9 mouse cellular contexts compared by ENCODE assay signal in the genomic region with DNA sequence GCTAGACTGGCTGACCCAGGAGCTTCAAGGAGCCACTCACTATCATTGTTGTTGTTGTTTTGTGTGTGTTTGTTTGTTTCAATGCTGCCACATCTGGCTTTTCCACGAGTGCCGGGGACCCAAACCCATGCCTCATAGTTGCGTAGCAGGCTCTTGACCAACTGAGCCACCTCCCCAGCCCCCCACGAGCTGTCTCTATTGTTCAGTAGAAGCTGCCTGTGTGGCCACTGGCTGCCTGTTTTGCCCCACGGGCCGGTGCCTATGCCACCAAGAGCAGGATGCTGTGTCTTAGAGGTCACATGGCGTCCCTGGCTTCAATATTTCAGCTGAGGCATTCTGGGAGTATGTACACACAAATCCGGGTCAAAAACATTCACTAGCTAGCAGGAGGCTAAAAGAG.
DNase-seq lines count a peak whose midpoint lies in the region; ATAC-seq and TF ChIP-seq lines count a peak whose summit lies in the region.
"Had no signal": no experiment of that assay in that cellular context is flagged by ENCODE, and none has a peak within 500 bp of the region (broad histone marks: within the 10 kb centered on the region; RNA-seq: fewer than 3 reads in every experiment).

No protein-coding gene starts in this region.

- peak overlapping the region; percentile 34; the same call in 1 of the 2 replicates for H3K27ac ChIP-seq in liver, embryonic 11.5 days (ENCODE audit: low read depth, low read length)
- H3K27ac ChIP-seq in liver, embryonic 12.5 days = no peak overlapping the region
- peak overlapping the region; percentile 94 for H3K27ac ChIP-seq in heart, embryonic 16.5 days (ENCODE audit: low read length)
- H3K27ac ChIP-seq in liver, postnatal 0 days (ENCODE audit: low read depth) = 0 out of 2 replicates have a peak overlapping the region, but pooled peaks have one; percentile 2

- H3K4me2 ChIP-seq in liver, embryonic 11.5 days = no peak overlapping the region
- H3K4me2 ChIP-seq in liver, embryonic 12.5 days = no peak overlapping the region
- H3K4me2 ChIP-seq in heart, embryonic 16.5 days (ENCODE audit: low read depth, low read length) = peak overlapping the region; percentile 40; the same call in 1 of the 2 replicates
- no peak overlapping the region; the same call in 1 of the 2 replicates for H3K4me2 ChIP-seq in liver, postnatal 0 days (ENCODE audit: low read depth, low read length)

- 62% methylated on average over 8 of the region's 8 CpGs for whole genome bisulfite sequencing in liver, embryonic 11.5 days
- 55% methylated on average over 8 of the region's 8 CpGs for WGBS in liver, embryonic 12.5 days (ENCODE audit: insufficient replicate concordance)
- 43% methylated on average over 8 of the region's 8 CpGs for WGBS in heart, embryonic 16.5 days
- WGBS in liver, postnatal 0 days (ENCODE audit: insufficient replicate concordance) = 64% methylated on average over 8 of the region's 8 CpGs

- no peak overlapping the region for H3K9ac ChIP-seq in liver, embryonic 11.5 days (ENCODE audit: low read depth, low read length)
- H3K9ac ChIP-seq in liver, embryonic 12.5 days = no peak overlapping the region
- peak overlapping the region; percentile 68 for H3K9ac ChIP-seq in heart, embryonic 16.5 days (ENCODE audit: low read length)
- no peak overlapping the region for H3K9ac ChIP-seq in liver, postnatal 0 days (replicated peaks)

- H3K27me3 ChIP-seq in liver, embryonic 11.5 days (replicated peaks; ENCODE audit: control insufficient read depth, insufficient read depth, low read length) = no peaks in the 10 kb centered on the region
- H3K27me3 ChIP-seq in liver, embryonic 12.5 days (replicated peaks) = peaks cover 4% of the 10 kb centered on the region; the same call in 1 of the 2 replicates
- H3K27me3 ChIP-seq in heart, embryonic 16.5 days (ENCODE audit: control insufficient read depth, insufficient read depth, low read length) = no peaks in the 10 kb centered on the region
- H3K27me3 ChIP-seq in liver, postnatal 0 days (ENCODE audit: insufficient read depth, low read length) = no peaks in the 10 kb centered on the region
- H3K27me3 ChIP-seq: Patski had no signal

- H3K4me1 ChIP-seq in liver, embryonic 11.5 days (replicated peaks; ENCODE audit: control insufficient read depth, insufficient read depth, low read length) = no peaks in the 10 kb centered on the region
- peaks cover 16% of the 10 kb centered on the region for H3K4me1 ChIP-seq in liver, embryonic 12.5 days
- H3K4me1 ChIP-seq in heart, embryonic 16.5 days (ENCODE audit: control insufficient read depth, insufficient read depth, low read length) = peaks cover 41% of the 10 kb centered on the region
- peaks cover 13% of the 10 kb centered on the region for H3K4me1 ChIP-seq in liver, postnatal 0 days (ENCODE audit: insufficient read depth)

- TF ChIP-seq EP300 in liver, postnatal 0 days (IDR thresholded peaks at IDR 0.05; ENCODE audit: low read depth) = no peak

- no peak for TF ChIP-seq CTCF in liver, postnatal 0 days (IDR thresholded peaks at IDR 0.05; ENCODE audit: low read depth)

- ATAC-seq in liver, embryonic 11.5 days (replicated peaks; ENCODE audit: low FRiP score) = no peak
- ATAC-seq in liver, embryonic 12.5 days = no peak
- no peak for ATAC-seq in heart, embryonic 16.5 days (replicated peaks; ENCODE audit: extremely low read depth, insufficient read depth, low FRiP score)
- no peak for ATAC-seq in liver, postnatal 0 days
- ATAC-seq: Patski had no signal

- no peak overlapping the region for H3K4me3 ChIP-seq in liver, embryonic 11.5 days (ENCODE audit: low read depth, low read length)
- H3K4me3 ChIP-seq in liver, embryonic 12.5 days = no peak overlapping the region
- no peak overlapping the region for H3K4me3 ChIP-seq in heart, embryonic 16.5 days (ENCODE audit: low read length)
- H3K4me3 ChIP-seq in liver, postnatal 0 days (ENCODE audit: low read depth, low read length) = no peak overlapping the region

- DNase-seq in liver, embryonic 11.5 days (ENCODE audit: low spot score) = no peak
- DNase-seq in liver, postnatal 0 days = no peak
- peak; percentile 34 for DNase-seq in retina, embryonic 14.5 days (ENCODE audit: low spot score)
- DNase-seq in ovary, postnatal 10 days (ENCODE audit: low spot score) = no peak
- no peak for DNase-seq in layer of hippocampus, adult 8-10 months (ENCODE audit: low spot score in 2 of 2)
- DNase-seq in urinary bladder, postnatal 25 days (ENCODE audit: low spot score) = no peak

- H3K36me3 ChIP-seq in liver, embryonic 11.5 days (ENCODE audit: control insufficient read depth, insufficient read depth, low read length) = no peaks in the 10 kb centered on the region
- no peaks in the 10 kb centered on the region for H3K36me3 ChIP-seq in liver, embryonic 12.5 days
- H3K36me3 ChIP-seq in heart, embryonic 16.5 days (ENCODE audit: control insufficient read depth, insufficient read depth) = no peaks in the 10 kb centered on the region
- H3K36me3 ChIP-seq in liver, postnatal 0 days (replicated peaks; ENCODE audit: insufficient read depth, low read length) = no peaks in the 10 kb centered on the region

- H3K9me3 ChIP-seq in liver, embryonic 11.5 days (ENCODE audit: control insufficient read depth, low read length) = no peaks in the 10 kb centered on the region
- no peaks in the 10 kb centered on the region for H3K9me3 ChIP-seq in liver, embryonic 12.5 days (replicated peaks)
- no peaks in the 10 kb centered on the region for H3K9me3 ChIP-seq in heart, embryonic 16.5 days (replicated peaks; ENCODE audit: control insufficient read depth, low read length)
- no peaks in the 10 kb centered on the region for H3K9me3 ChIP-seq in liver, postnatal 0 days (ENCODE audit: low read length)
